Mouse (Mus musculus) neural tube, embryonic 12.5 days (tissue): Measurements from ENCODE around the gene Apoc3. TPM values are rescaled to one million over a fixed set of nuclear protein-coding genes. Genes with fewer than 3 reads are reported as not detected.

Source experiments
- ATAC-seq: fragments of 200-750 bp; cut with Nextera tagmentation; 2 replicates; pipeline ENCODE4 v1.8.0; 2017; ENCODE audit warnings: low read depth, mild to moderate bottlenecking, moderate TSS enrichment, moderate library complexity; ENCODE audit not compliant: low FRiP score
- H3K27ac ChIP-seq: fragments of 300-500 bp; sonication (generic); 2 replicates; pipeline ENCODE4 v1.5.1; 2016
- H3K27me3 ChIP-seq: fragments of 300-500 bp; sonication (generic); replicated peaks from 2 replicates; pipeline ENCODE4 v1.6.1; 2016; ENCODE audit warnings: mild to moderate bottlenecking
- H3K36me3 ChIP-seq: fragments of 300-500 bp; sonication (generic); 2 replicates; pipeline ENCODE4 v1.6.1; 2016; ENCODE audit warnings: mild to moderate bottlenecking
- H3K4me1 ChIP-seq: fragments of 300-500 bp; sonication (generic); 2 replicates; pipeline ENCODE4 v1.6.1; 2016
- H3K4me2 ChIP-seq: fragments of 300-500 bp; sonication (generic); replicated peaks from 2 replicates; pipeline ENCODE4 v1.6.1; 2016; ENCODE audit warnings: mild to moderate bottlenecking
- H3K4me3 ChIP-seq: fragments of 300-500 bp; sonication (generic); 2 replicates; pipeline ENCODE4 v1.5.1; 2016
- H3K9ac ChIP-seq: fragments of 300-500 bp; sonication (generic); 2 replicates; pipeline ENCODE4 v1.6.1; 2016; ENCODE audit warnings: mild to moderate bottlenecking
- H3K9me3 ChIP-seq: fragments of 300-500 bp; sonication (generic); 2 replicates; pipeline ENCODE4 v1.6.1; 2016; ENCODE audit warnings: mild to moderate bottlenecking
- WGBS: fragments of 180-500 bp; shearing (Covaris S2); methylation state at CpG from one replicate; pipeline ENCODE4 v1.1.7; 2016; 5-methylcytosine and 5-hydroxymethylcytosine counted together
- polyA plus RNA-seq: library from polyadenylated mRNA; unstranded; fragments of >200 nt; fragmentation: Nextera tagmentation; extraction: Ambion mirVana; gene quantifications from 2 replicates; pipeline ENCODE4 v1.2.1, GENCODE M21; 2016

Apoc3 gene
- polyA plus RNA-seq, 1 experiment from 2014 or later: not detected

GRCm38 (mm10) chr9:46186387-46186786, 49.0 kb downstream of the Apoc3 start:
- Histone ChIP-seq H3K9me3 (no peaks in the 10 kb centered on the region), H3K9ac (no peak overlapping the region), H3K4me1 (no peaks in the 10 kb centered on the region), H3K36me3 (no peaks in the 10 kb centered on the region), H3K4me3 (no peak overlapping the region), H3K4me2 (no peak overlapping the region), H3K27ac (no peak overlapping the region), H3K27me3 (no peaks in the 10 kb centered on the region)
- WGBS: 78% methylated on average over 1 of the region's 1 CpGs
- no peak for ATAC-seq

DNA sequence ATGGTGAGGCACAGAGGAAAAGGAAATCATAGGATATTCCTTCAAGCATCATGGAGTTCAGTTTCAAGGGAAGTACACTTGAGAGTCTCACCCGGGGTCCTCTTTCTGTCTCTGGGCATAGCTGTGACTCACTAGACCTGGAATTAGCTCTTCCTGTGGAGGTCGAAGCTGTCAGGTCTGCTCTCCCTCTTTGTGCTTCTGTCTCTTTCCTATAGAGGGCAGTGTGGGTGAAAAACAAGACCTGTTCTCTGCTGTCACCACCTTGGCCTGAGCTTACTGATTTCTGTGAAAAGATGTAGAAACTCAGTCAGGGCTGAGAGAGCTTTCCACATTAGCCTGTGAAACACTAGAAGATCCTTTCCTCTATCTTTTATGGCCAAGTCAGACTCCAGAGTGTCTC, 50.2 kb downstream of the Apoc3 start:
- Histone ChIP-seq H3K4me1 (peaks cover 7% of the 10 kb centered on the region), H3K9me3 (no peaks in the 10 kb centered on the region), H3K4me2 (no peak overlapping the region), H3K36me3 (no peaks in the 10 kb centered on the region), H3K27me3 (no peaks in the 10 kb centered on the region), H3K4me3 (no peak overlapping the region), H3K9ac (no peak overlapping the region), H3K27ac (no peak overlapping the region)
- no peak for ATAC-seq
- WGBS: 46% methylated on average over 2 of the region's 2 CpGs

DNA sequence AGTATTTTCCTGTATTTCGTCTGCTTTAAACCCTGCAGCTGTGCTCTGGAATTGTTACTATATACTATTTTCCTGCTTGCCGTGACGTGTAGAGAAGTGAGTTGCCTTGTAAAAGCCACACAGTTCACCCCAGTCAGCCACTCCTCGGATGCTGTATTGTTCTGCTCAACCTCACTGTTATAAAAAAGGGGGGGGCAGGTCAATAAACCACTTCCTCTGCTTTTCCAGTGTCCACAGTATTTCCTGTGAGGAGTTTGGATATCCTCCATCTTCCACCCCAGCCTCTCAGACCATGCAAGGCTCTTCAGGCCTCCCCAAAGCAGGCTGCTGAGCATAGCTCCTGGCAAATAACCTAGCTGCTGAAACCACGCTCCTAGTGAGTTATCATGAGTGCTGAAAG, 50.9 kb downstream of the Apoc3 start:
- no peak for ATAC-seq

More for the DNA sequence above, 50.9 kb downstream of the Apoc3 start:
- H3K27ac ChIP-seq: no peak overlapping the region
- H3K36me3 ChIP-seq: no peaks in the 10 kb centered on the region
- 47% methylated on average over 5 of the region's 5 CpGs for WGBS
- H3K4me2 ChIP-seq: no peak overlapping the region
- H3K4me3 ChIP-seq: no peak overlapping the region
- H3K4me1 ChIP-seq: peaks cover 7% of the 10 kb centered on the region
- H3K9me3 ChIP-seq: no peaks in the 10 kb centered on the region
- no peaks in the 10 kb centered on the region for H3K27me3 ChIP-seq
- no peak overlapping the region for H3K9ac ChIP-seq

Other genes starting within 250 kb of the Apoc3 start
- gene Pafah1b2, start 222.9 kb downstream of the Apoc3 start, polyA plus RNA-seq: 326 and 329 TPM in 2 replicates
- 13.2 and 13.8 TPM in 2 replicates for gene Sik3, start 222.8 kb downstream of the Apoc3 start, polyA plus RNA-seq
- gene Apoa1, start 7.1 kb downstream of the Apoc3 start, polyA plus RNA-seq: 2.4 and 4.4 TPM in 2 replicates
- not detected in 2 replicates for gene Apoa4, start 5.1 kb upstream of the Apoc3 start, polyA plus RNA-seq
- not detected in 2 replicates for gene Apoa5, start 33.0 kb upstream of the Apoc3 start, polyA plus RNA-seq
- gene Zpr1, start 37.4 kb upstream of the Apoc3 start, polyA plus RNA-seq: 58.0 and 60.7 TPM in 2 replicates
- 20.4 and 21.7 TPM in 2 replicates for gene Bud13, start 47.4 kb upstream of the Apoc3 start, polyA plus RNA-seq
- gene 4931429L15Rik, start 84.3 kb upstream of the Apoc3 start, polyA plus RNA-seq: 0.18 TPM in 1 of 2 replicates, not detected in the other